Mouse (Mus musculus): ENCODE measurements at regions not wholly inside any gene's neighbourhood (a gene's known extent, or its start where the extent isn't known, plus 50 kb on each side); places are given as distances from the start of the nearest gene placed in this dataset.
"Not testable (repeated sequence)": the region's sequence is repeated elsewhere in the genome, so short reads cannot be mapped to it uniquely, and the experiment has no call there.

- DNase-seq (ENCODE audit: low spot score in 2 of 2) = no peak
These were observed 834.4 kb upstream of the Tacstd2 start for GRCm38 (mm10) chr6:68370010-68370409.

GRCm38 (mm10) chr6:68339846-68340245 lies 804.2 kb upstream of the Tacstd2 start:
- peak in 1 of 2 experiments; percentile 1 for DNase-seq (ENCODE audit: low spot score in 2 of 2)

- DNase-seq (ENCODE audit: low spot score in 2 of 2) = not testable (repeated sequence)
These were observed 803.6 kb upstream of the Tacstd2 start for GRCm38 (mm10) chr6:68339205-68339604.

GRCm38 (mm10) chr6:68311409-68311808 lies 775.8 kb upstream of the Tacstd2 start:
- DNase-seq (ENCODE audit: low spot score in 2 of 2) = no peak

- DNase-seq (ENCODE audit: low spot score in 2 of 2) = no peak
These were observed 766.5 kb upstream of the Tacstd2 start for GRCm38 (mm10) chr6:68302133-68302532.

GRCm38 (mm10) chr6:68256725-68257124 lies 721.1 kb upstream of the Tacstd2 start:
- DNase-seq (ENCODE audit: low spot score in 2 of 2) = no peak

GRCm38 (mm10) chr6:68256151-68256550 lies 720.6 kb upstream of the Tacstd2 start:
- DNase-seq (ENCODE audit: low spot score in 2 of 2) = no peak

- DNase-seq (ENCODE audit: low spot score in 2 of 2) = no peak
These were observed 717.1 kb upstream of the Tacstd2 start for GRCm38 (mm10) chr6:68252730-68253129.

GRCm38 (mm10) chr6:68251320-68251719 lies 715.7 kb upstream of the Tacstd2 start:
- not testable (repeated sequence) for DNase-seq (ENCODE audit: low spot score in 2 of 2)

- DNase-seq (ENCODE audit: low spot score in 2 of 2) = not testable (repeated sequence)
These were observed 714.8 kb upstream of the Tacstd2 start for GRCm38 (mm10) chr6:68250392-68250791.

GRCm38 (mm10) chr6:68249259-68249658 lies 713.7 kb upstream of the Tacstd2 start:
- not testable (repeated sequence) for DNase-seq (ENCODE audit: low spot score in 2 of 2)

GRCm38 (mm10) chr6:68248018-68248533 lies 712.5 kb upstream of the Tacstd2 start:
- DNase-seq (ENCODE audit: low spot score in 2 of 2) = not testable (repeated sequence)

GRCm38 (mm10) chr6:68242749-68243148 lies 707.2 kb upstream of the Tacstd2 start:
- DNase-seq (ENCODE audit: low spot score in 2 of 2) = not testable (repeated sequence)

- no peak for DNase-seq (ENCODE audit: low spot score in 2 of 2)
These were observed 684.1 kb upstream of the Tacstd2 start for GRCm38 (mm10) chr6:68219685-68220084.

- DNase-seq (ENCODE audit: low spot score in 2 of 2) = peak in 1 of 2 experiments; percentile 33
These were observed 665.9 kb upstream of the Tacstd2 start for GRCm38 (mm10) chr6:68201448-68201847.

GRCm38 (mm10) chr6:68198031-68198430 lies 662.4 kb upstream of the Tacstd2 start:
- no peak for DNase-seq (ENCODE audit: low spot score in 2 of 2)

GRCm38 (mm10) chr6:68164792-68165191 lies 629.2 kb upstream of the Tacstd2 start:
- peak in 1 of 2 experiments; percentile 1 for DNase-seq (ENCODE audit: low spot score in 2 of 2)

- not testable (repeated sequence) for DNase-seq (ENCODE audit: low spot score in 2 of 2)
These were observed 628.5 kb upstream of the Tacstd2 start for GRCm38 (mm10) chr6:68164111-68164510.

- no peak for DNase-seq (ENCODE audit: low spot score in 2 of 2)
These were observed 616.0 kb upstream of the Tacstd2 start for GRCm38 (mm10) chr6:68151569-68151968.

- DNase-seq (ENCODE audit: low spot score in 2 of 2) = no peak
These were observed 566.9 kb upstream of the Tacstd2 start for GRCm38 (mm10) chr6:68102481-68102880.
